Mouse (Mus musculus) gastrocnemius, adult 2 months (tissue): ENCODE results near the gene Mpp3. TPM values are rescaled to one million over a fixed set of nuclear protein-coding genes. Genes with fewer than 3 reads are reported as not detected.
A peak's percentile ranks its signal among the peaks of the same experiment; 100 is the strongest.

ENCODE experiments used
- DNase-seq: peaks from one replicate; pipeline ENCODE4 v3.0.0; 2022
- H3K27ac ChIP-seq: fragments of 200-600 bp; 2 replicates; pipeline ENCODE4 v1.8.1; 2022; ENCODE audit warnings: mild to moderate bottlenecking
- H3K4me3 ChIP-seq: fragments of 200-600 bp; 2 replicates; pipeline ENCODE4 v1.8.1; 2022; ENCODE audit warnings: mild to moderate bottlenecking, moderate library complexity
- CTCF ChIP-seq: fragments of 200-600 bp; IDR thresholded peaks from 2 replicates; pipeline ENCODE4 v1.8.1; 2022; ENCODE audit warnings: antibody characterized with exemption, mild to moderate bottlenecking, moderate library complexity
- intact Hi-C: fragments of 180-260 bp; cut with DNase I; formaldehyde crosslinking; loops from one replicate; pipeline ENCODE4 v1.15.1; 2025
- total RNA-seq, 2 experiments: library from RNA; stranded (reverse); gene quantifications; 2 replicates each; pipeline ENCODE4 v1.2.3; 2021

Gene Mpp3
- total RNA-seq, 2 experiments from 2014 or later, result 19.4 to 34.7 TPM

DNA sequence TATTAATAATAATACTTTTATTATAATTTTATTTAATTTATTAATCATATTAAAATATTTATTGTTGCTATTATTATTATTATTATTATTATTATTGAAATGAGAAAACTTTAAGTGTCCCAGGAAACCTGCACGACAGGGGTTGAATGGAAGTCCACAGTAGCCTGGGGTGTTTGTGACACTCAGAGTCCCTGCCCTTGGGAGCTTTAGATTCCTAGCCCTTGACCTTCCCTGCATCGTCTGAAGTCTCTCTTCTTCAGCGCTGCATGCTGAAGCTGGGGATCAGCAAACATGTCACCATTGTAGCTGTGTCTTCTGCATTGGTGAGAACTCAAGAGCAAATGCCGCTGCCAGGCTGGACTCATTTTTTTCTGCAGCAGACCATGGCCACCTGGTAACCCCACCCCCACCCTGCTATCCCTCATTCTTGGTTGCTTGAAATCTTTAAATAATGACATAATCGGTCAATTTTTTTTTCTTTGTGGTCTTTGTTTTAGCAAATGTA lies 7.2 kb upstream of the Mpp3 start:
- Histone ChIP-seq H3K27ac (no peak overlapping the region), H3K4me3 (no peak overlapping the region)
- no peak for TF ChIP-seq CTCF
- no peak for DNase-seq
- intact Hi-C loops, result no loop called here

- TF ChIP-seq CTCF, result no peak
- intact Hi-C loops, result no loop called here
- no peak overlapping the region for H3K27ac ChIP-seq
Observed at GRCm38 (mm10) chr11:102034887-102035286, 6.6 kb upstream of the Mpp3 start.

DNA sequence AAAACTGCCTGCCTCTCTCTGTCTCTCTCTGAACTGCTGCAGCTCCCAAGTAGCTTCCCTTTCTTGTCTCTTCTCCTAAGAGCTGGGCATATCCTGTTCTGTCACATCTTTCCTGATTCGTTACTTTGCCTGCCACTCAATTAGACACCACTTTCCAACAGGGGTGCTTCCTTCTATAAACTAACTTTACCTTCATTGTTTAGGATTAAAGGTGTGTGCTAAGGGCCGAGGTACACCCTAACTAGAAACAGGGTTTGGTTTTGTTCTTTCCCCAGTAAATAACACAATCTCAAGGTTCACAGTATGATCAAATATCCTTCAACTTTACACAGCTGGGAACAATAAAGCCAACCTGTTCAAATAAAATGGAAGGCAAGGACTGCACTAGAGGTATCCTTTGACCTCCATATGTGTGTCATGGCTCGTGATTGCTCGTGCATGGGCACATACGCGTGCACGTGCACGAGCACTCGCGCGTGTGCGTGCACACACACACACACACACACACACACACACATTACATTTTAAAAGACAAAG lies 4.9 kb upstream of the Mpp3 start:
- Histone ChIP-seq H3K4me3 (no peak overlapping the region), H3K27ac (no peak overlapping the region)
- DNase-seq, result peak; percentile 1
- intact Hi-C loops, result no loop called here
- TF ChIP-seq CTCF, result no peak

More at GRCm38 (mm10) chr11:102034887-102035286, 6.6 kb upstream of the Mpp3 start:
- no peak overlapping the region for H3K4me3 ChIP-seq
- DNase-seq, result no peak

DNA sequence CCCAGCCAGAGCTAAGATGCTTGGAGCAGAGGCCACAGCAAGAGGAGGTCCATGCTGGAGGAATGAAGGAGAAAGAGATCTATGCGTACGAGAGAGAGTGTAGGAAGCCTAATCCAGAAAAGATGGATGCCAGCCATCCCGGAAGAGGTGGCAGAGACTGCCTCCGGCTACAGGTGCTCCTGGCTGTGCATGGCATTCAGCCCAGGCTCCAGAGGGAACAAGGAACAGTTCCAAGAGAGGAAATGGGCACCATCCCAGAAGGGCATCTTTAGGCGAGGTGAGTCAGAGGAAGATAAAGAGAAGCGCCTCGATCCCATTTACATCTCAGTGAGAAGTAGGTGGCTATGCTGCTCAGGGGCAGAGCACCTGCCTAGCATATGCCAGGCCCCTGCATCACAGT lies 2.9 kb upstream of the Mpp3 start:
- peak; percentile 21 for DNase-seq
- no peak overlapping the region for H3K4me3 ChIP-seq
- intact Hi-C loops, result no loop called here
- TF ChIP-seq CTCF, result no peak
- H3K27ac ChIP-seq, result no peak overlapping the region

DNA sequence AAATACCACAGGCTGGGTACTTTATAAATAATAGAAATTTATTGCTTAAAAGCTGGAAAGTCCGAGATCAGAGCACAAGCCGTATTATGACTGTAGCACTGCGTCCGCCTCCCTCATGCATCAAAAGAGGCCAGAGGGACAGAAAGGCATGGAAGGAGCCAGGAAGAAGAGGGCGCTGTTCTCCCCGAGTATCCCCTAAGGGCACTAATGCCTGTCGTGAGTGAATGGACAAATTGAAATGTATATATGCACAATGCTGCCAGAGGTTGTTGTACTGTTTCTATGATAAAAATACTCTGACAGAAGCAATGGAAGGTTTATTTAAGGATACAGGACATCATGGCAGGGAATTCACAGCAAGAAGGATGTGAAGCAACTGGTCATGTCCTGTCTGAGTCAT lies 1.7 kb upstream of the Mpp3 start:
- intact Hi-C loops, result no loop called here
- TF ChIP-seq CTCF, result no peak
- peak; percentile 5 for DNase-seq

GRCm38 (mm10) chr11:102029304-102029703 lies 1.0 kb upstream of the Mpp3 start:
- Histone ChIP-seq H3K27ac (no peak overlapping the region), H3K4me3 (no peak overlapping the region)
- intact Hi-C loops, result no loop called here
- TF ChIP-seq CTCF, result no peak
- DNase-seq, result peak; percentile 4

More for the DNA sequence above, 1.7 kb upstream of the Mpp3 start:
- Histone ChIP-seq H3K27ac (no peak overlapping the region), H3K4me3 (no peak overlapping the region)

DNA sequence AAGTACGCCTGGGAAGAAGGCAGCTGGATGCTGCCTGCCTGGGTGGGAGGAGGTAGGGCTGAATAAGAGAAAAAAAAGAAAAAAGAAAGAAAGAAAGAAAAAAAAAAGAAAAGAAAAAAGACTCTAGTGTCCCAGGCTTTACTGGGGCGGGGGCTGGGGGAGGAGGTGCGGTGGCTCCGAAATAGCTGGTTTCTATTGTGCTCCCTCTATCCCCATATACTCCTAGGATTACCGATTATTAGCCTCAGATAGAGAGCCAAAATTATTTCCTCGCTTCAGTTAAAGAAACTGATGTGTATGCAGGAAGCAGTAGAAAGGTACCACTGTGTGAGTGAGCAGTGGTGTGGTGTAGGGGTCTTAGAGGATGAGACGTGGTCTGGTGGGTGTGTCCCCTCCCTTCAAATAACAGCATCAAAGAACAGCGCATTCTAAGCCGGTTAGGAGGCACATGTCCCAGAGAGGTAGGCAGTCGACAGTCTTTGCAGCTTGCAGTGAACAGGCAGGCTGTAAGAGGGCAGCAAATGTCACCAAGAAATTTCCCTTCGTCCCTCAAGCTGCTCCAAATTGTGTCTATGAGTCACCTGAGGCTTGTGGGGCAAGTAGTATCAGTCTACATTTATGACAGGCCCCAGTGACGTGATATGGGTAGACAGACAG lies 772 bp downstream of the Mpp3 start:
- TF ChIP-seq CTCF, result peak; percentile 12; the same call in 1 of the 2 replicates
- peak overlapping the region; percentile 78 for H3K4me3 ChIP-seq
- DNase-seq, result no peak
- intact Hi-C loops, result no loop called here
- H3K27ac ChIP-seq, result peak overlapping the region; percentile 93

GRCm38 (mm10) chr11:102026694-102027360 lies 1.4 kb downstream of the Mpp3 start:
- DNase-seq, result peak; percentile 89
- no peak for TF ChIP-seq CTCF
- peak overlapping the region; percentile 93 for H3K27ac ChIP-seq
- intact Hi-C loops, result no loop called here
- peak overlapping the region; percentile 78 for H3K4me3 ChIP-seq

- Histone ChIP-seq H3K27ac (peak overlapping the region; percentile 93), H3K4me3 (peak overlapping the region; percentile 78)
- intact Hi-C loops, result no loop called here
- no peak for TF ChIP-seq CTCF
- peak; percentile 39 for DNase-seq
Observed at GRCm38 (mm10) chr11:102025991-102026660, 2.1 kb downstream of the Mpp3 start.

DNA sequence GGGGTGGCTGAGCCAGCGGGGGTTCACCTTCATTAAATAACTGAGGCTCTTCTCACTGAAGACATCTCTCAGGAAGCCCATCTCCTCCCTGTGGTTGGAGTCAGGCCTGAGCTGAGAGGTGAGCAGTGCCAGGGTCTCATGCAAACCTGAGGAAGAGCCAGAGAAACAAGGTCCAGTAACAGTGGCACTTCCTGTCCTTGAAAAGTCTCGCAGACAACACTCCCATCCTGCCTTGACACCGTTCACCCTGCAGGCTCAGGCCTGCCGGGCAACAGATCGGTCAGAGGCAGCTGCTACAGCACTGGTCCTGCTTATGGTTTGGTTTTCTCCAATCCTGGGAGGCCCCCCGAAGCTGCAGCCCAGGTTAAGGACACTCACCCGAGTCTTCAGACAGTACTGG lies 2.9 kb downstream of the Mpp3 start:
- no peak for TF ChIP-seq CTCF
- H3K27ac ChIP-seq, result peak overlapping the region; percentile 93
- peak overlapping the region; percentile 78 for H3K4me3 ChIP-seq
- peak; percentile 49 for DNase-seq
- intact Hi-C loops, result no loop called here

- TF ChIP-seq CTCF, result no peak
- Histone ChIP-seq H3K4me3 (peak overlapping the region; percentile 78), H3K27ac (peak overlapping the region; percentile 93)
- DNase-seq, result no peak
- intact Hi-C loops, result no loop called here
Observed at GRCm38 (mm10) chr11:102024875-102025274, 3.4 kb downstream of the Mpp3 start.

GRCm38 (mm10) chr11:102024084-102024758 lies 4.0 kb downstream of the Mpp3 start:
- intact Hi-C loops, result no loop called here
- Histone ChIP-seq H3K4me3 (peak overlapping the region; percentile 56), H3K27ac (peak overlapping the region; percentile 93)
- TF ChIP-seq CTCF, result no peak
- DNase-seq, result peak; percentile 86

GRCm38 (mm10) chr11:102023406-102023805 lies 4.9 kb downstream of the Mpp3 start:
- Histone ChIP-seq H3K27ac (peak overlapping the region; percentile 93), H3K4me3 (peak overlapping the region; percentile 56)
- intact Hi-C loops, result no loop called here
- peak; percentile 38 for DNase-seq
- TF ChIP-seq CTCF, result no peak
